In the genomic region with DNA sequence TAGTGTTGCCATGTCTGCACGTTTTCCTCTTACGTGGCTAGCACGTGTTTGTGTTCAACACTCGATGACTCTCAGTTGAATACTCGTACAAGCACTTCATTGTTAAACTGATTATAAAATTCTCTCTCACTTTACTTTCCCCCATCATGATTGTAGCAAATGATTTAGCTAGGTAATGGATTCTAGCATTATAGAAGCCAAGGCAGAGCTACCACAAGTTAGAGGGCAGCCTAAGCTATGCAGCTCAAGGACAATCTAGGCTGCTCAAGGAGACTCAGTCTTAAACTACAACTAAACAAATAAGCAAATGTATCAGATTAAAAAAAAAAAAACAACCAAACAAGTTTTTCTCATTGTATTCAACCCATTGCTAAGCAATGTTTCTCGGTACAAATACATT, we compare ENCODE assay signal across 13 mouse cellular contexts.
"Had no signal": no experiment of that assay in that cellular context is flagged by ENCODE, and none has a peak within 500 bp of the region (broad histone marks: within the 10 kb centered on the region; RNA-seq: fewer than 3 reads in every experiment).

No protein-coding gene starts in this region.

- DNase-seq: kidney, adult 11 months; kidney, postnatal 36 days; layer of hippocampus, postnatal 36 days; liver, embryonic 13.5 days; lung, embryonic 14.5 days; lung, postnatal 10 days; lung, postnatal 36 days; midbrain, embryonic 14.5 days; thymus, adult 2 months; thymus, postnatal 14 days; thymus, postnatal 4 days had no signal

- H3K4me3 ChIP-seq: left cerebral cortex, adult 2 months; liver, embryonic 13.5 days had no signal

- H3K27ac ChIP-seq: left cerebral cortex, adult 2 months; liver, embryonic 13.5 days had no signal

- H3K4me2 ChIP-seq: liver, embryonic 13.5 days; lung, embryonic 14.5 days; midbrain, embryonic 11.5 days had no signal

- H3K27me3 ChIP-seq: liver, embryonic 13.5 days had no signal

- H3K9me3 ChIP-seq: liver, embryonic 13.5 days had no signal

- H3K9ac ChIP-seq: liver, embryonic 13.5 days; lung, embryonic 14.5 days had no signal
